Mouse (Mus musculus): ENCODE measurements around the gene Rbm47.

Gene Rbm47

DNA sequence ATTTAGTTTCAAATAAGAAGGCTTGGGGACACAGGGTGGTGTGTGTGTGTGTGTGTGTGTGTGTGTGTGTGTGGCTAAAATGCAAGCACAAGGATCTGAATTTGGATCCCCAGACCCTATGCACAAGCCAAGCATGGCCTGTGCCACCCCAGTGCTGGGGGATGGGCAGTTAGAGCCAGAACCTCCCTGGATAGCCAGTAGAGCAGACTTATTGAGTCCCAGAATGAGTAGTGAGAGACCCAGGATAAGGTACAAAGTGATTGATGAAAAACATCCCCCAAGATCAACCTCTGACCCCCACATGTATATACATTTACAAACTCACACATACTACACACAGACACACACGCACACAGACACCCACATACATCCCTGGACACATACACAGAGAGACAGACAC, 86.6 kb downstream of the Rbm47 start:
- DNase-seq (ENCODE audit: low spot score in 2 of 2) = no peak

DNA sequence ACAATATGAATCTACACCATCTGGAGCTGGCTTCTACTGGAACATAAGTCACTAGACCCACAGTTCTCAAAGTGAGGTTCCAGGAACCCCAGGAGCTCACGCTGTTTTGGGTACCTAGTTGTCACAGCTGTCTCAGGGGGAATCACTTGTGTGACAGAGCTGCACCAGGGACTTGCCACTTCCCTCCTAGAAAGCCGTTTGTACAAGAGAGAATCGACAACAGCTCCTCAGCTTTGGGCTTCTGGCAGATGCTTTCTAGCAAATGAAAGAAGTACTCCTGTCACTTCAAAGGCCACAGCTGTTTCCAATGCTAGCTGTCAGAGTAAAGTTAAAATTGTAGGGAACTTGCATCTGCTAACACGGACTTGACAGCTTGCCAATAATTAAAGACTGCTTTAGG, 87.4 kb downstream of the Rbm47 start:
- DNase-seq (ENCODE audit: low spot score in 2 of 2) = no peak

GRCm38 (mm10) chr5:66084541-66084940, 88.4 kb downstream of the Rbm47 start:
- no peak for DNase-seq (ENCODE audit: low spot score in 2 of 2)

GRCm38 (mm10) chr5:66083350-66083749, 89.6 kb downstream of the Rbm47 start:
- DNase-seq (ENCODE audit: low spot score in 2 of 2) = peak in 1 of 2 experiments; percentile 39

DNA sequence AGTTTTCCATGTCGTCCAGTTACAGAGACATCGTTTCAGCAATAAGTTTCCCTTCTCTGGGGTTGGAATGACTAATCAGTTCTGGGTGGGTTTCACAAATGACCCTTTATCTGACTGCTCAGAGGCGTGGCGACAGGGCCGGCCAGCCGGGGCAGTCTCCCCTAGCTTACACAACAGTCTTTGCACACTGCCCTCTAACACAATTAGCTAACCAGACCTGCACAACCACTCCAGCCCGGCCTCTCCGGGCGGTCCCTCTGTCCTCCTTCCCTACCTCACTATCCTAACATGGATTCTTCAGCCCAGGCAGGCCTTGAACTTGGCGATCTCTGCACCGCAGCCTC, 90.7 kb downstream of the Rbm47 start:
- no peak for DNase-seq (ENCODE audit: low spot score in 2 of 2)

DNA sequence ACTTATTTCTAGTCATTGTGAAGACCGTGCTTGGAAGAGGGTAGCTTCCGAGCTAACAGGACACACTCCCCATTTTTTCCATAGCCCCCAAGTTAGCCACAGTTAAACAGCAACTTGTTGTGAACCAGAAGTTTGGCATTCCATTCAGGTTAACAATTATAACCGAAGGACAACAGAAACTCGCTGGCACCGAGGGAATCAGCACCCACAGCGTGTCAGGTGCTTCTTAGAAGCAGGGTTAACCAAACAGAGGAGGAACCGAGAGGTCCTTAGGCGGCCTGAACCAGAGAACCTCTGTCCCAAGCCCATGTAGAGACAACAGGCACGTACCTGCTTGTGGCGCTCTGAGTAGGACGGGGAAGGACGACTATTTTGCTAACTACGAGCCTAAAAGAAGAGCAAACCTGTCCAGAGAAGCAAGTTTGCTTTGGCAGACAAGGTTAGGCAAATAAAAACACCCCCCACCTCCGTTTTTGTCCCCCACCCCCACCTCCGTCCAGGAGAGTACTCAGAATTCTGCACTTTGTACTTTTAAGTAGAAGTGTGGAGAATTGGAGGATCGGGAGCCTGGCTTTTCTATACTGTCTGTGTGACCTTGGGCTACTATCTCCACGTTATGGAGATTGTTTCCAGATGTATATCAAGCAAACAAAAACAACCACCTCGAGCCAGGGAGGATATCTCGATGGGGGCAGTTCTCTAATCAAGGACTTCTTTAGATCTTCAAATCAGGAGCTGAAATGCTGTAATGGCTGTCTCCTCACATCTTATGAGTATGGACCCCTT, 91.3 kb downstream of the Rbm47 start:
- no peak for DNase-seq (ENCODE audit: low spot score in 2 of 2)

DNA sequence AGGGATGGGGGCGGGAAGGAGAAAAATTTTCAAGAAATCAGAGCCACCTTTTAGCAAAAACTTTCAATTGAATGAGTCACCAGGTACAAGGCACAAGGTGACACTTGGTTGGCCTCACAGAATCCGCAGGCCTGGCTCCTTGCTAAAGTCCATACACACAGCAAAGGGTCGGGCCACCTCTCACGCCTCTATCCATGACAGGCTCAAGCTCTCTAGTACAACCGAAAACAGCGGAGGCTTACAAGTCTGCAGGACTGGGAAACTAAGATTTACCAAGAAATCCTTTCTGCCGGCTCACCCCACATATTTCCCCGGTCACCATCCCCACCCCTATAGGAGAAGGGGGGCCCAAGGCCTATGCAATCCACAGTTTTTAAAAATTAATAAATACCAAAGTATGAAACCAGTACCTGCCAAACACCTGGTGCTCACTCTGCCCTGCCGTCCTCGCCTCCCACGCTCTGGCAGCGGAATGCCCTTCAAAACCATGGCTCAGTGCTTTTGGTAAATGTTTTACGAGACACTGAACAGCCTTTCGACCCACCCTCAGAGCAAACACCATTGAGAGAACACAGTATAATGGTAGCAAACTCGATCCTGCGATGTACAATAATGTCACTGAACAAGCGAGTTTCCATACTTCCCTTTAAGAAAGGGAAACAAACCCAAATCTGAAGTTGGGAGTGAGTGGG, 92.2 kb downstream of the Rbm47 start:
- no peak for DNase-seq (ENCODE audit: low spot score in 2 of 2)

- DNase-seq (ENCODE audit: low spot score in 2 of 2) = no peak
Measured at GRCm38 (mm10) chr5:66079358-66080179, 93.3 kb downstream of the Rbm47 start.

- DNase-seq (ENCODE audit: low spot score in 2 of 2) = no peak
Measured at GRCm38 (mm10) chr5:66078491-66079012, 94.4 kb downstream of the Rbm47 start.

DNA sequence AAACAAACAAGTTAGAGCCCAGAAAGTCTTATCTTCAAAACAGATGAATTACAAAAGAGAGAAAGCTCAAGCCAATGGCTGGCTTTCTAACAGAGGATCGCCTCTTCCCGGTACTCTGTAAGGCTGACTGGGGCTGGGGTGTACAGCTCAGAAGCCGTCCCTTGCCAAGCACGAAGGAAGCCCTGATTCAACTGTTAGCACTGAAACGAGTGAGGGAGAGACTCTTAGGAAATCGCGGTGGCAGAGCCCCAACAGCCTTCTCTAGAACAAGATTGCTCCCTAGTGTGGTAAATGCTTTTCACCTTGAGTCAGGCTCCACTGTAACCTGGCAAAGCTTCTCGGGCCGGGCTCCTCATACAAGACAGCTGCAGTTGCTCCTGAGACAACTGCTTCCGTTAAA, 95.5 kb downstream of the Rbm47 start:
- peak; percentile 69 to 74 for DNase-seq (ENCODE audit: low spot score in 2 of 2)

- DNase-seq (ENCODE audit: low spot score in 2 of 2) = peak in 1 of 2 experiments; percentile 14
Measured at GRCm38 (mm10) chr5:66076685-66077301, 96.1 kb downstream of the Rbm47 start.

- DNase-seq (ENCODE audit: low spot score in 2 of 2) = no peak
Measured at GRCm38 (mm10) chr5:66075906-66076305, 97.0 kb downstream of the Rbm47 start.

DNA sequence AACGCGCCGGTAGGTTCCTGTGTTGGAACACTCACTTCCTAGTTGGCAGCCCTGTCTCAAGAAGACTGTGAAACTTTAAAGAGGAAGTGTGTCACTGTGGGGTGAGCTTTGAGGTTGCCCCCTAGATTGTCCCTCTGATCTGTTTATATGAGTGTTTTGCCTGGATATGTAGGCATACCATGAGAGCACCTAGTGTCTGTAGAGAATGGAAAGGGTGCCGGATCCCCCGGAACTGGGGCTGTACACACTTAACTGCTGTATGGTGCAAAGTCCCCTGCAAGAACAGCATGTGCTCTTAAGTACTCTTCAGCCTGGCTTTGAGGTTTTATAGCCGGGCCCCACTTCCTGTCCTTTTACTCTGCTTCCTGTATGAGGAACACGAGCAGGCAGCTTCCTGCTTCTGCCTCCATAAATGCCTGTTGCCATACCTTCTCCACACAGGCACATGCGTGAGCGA, 97.9 kb downstream of the Rbm47 start:
- DNase-seq (ENCODE audit: low spot score in 2 of 2) = peak; percentile 50 to 57

- no peak for DNase-seq (ENCODE audit: low spot score in 2 of 2)
Measured at GRCm38 (mm10) chr5:66074235-66074634, 98.7 kb downstream of the Rbm47 start.

DNA sequence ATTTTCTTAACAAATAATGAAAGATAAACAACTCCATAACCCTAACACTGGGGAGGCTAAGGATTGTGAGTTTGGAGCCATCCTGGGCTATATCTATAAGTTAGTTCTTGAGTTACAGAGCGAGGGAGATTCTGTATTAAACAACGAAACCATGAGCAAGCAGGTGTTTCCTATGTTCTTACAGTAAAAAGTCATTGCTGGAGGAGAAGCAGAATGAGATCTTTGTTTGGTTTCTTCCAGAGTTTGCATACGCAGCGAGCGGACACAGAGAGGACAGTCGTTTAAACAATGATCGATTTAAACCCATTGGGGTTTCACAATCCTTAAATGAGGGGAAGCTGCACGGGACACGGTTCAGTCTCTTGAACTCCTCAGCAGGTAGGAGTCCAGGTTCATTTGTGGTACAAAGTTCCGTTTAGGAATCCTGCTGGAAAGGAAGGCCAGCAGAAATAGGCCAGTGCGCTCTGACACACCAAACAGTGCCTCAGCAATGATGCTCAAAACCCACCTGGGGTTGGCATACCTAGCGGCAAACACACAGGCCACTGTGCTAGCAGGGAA, 99.2 kb downstream of the Rbm47 start:
- no peak for DNase-seq (ENCODE audit: low spot score in 2 of 2)

- DNase-seq (ENCODE audit: low spot score in 2 of 2) = no peak
Measured at GRCm38 (mm10) chr5:66071722-66072121, 101.2 kb downstream of the Rbm47 start.

DNA sequence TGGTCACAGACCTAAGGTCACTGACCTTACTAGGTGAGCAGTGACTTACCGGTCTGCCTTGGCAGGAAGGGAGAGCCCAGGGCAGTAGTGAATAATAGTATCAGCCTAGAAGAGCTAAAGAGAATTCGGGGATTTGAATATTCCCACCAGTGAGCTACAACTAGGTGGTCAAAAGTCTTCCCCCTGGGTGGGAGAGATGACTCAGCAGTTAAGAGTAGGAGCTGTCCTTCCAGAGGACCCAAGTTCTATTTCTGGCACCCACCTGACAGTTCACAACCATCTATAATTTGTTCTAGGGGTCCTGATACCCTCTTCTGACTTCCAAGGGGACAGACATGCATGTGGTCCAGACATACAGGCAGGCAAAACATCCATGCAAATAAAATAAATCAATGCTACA, 102.6 kb downstream of the Rbm47 start:
- no peak for DNase-seq (ENCODE audit: low spot score in 2 of 2)

DNA sequence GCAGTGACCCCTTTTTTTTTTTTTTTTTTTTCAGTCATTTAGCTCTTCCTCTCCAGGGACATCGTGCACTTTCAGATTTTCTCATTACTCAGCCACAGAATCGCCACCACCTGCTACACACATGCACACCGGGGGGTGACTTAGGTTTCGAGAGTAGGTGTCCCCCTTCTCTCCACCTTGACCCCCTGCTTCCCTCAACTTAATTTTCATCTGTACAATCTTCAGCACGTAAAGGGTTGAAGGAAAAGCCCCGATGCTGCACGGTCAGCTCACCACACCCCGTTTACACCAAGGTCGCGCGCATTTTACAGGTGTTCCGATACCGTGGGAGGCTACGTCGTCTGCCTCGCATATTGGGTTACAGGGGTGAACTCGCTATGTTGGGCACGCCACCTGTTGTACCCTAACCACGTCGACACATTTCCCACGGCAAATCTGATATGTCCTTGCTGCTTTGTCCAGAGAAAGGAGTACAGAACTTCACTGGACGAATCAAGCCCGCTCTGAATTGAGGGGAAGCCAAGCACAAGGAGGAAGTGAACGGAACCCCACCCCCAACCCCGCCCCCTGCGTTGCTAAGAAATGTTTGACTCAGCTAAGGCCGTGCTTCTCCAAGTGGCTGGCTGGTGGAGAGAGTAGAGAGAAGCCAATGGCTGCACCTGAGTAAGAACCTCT, 103.3 kb downstream of the Rbm47 start:
- DNase-seq (ENCODE audit: low spot score in 2 of 2) = no peak

DNA sequence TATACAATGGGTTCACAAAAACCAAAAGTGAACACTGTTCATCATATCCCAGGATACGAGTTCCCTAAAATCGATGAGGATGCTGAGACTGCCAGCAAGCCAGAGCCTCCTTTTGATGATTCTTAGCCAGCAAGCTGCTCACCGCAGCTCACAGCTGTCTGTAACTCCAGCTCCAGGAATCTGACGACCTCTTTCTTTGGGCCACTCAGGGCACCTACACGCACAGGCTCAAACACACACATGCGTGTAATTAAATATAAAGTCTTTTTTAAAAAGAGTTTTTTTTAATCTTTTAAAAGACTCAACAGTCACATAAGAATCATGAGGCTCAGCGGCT, 103.8 kb downstream of the Rbm47 start:
- DNase-seq (ENCODE audit: low spot score in 2 of 2) = no peak

- no peak for DNase-seq (ENCODE audit: low spot score in 2 of 2)
Measured at GRCm38 (mm10) chr5:66068068-66068920, 104.6 kb downstream of the Rbm47 start.

Measured in heart, adult 9 months (tissue).